Mouse (Mus musculus): ENCODE measurements at regions not wholly inside any gene's neighbourhood (a gene's known extent, or its start where the extent isn't known, plus 50 kb on each side); places are given as distances from the start of the nearest gene placed in this dataset.

GRCm38 (mm10) chr5:4326309-4327014 is 134.3 kb downstream of the Mterf1b start:
- TF ChIP-seq GATA4 (IDR thresholded peaks at IDR 0.05; ENCODE audit: insufficient replicate concordance, low read length): peak; percentile 55; the same call in 1 of the 2 replicates

GRCm38 (mm10) chr5:4335683-4336082 is 143.5 kb downstream of the Mterf1b start:
- no peak for TF ChIP-seq GATA4 (IDR thresholded peaks at IDR 0.05; ENCODE audit: insufficient replicate concordance, low read length)

- no peak for TF ChIP-seq GATA4 (IDR thresholded peaks at IDR 0.05; ENCODE audit: insufficient replicate concordance, low read length)
Observed at GRCm38 (mm10) chr5:4341956-4342355, 149.8 kb downstream of the Mterf1b start.

GRCm38 (mm10) chr5:4344458-4344857 is 152.3 kb downstream of the Mterf1b start:
- no peak for TF ChIP-seq GATA4 (IDR thresholded peaks at IDR 0.05; ENCODE audit: insufficient replicate concordance, low read length)

- no peak for TF ChIP-seq GATA4 (IDR thresholded peaks at IDR 0.05; ENCODE audit: insufficient replicate concordance, low read length)
Observed at GRCm38 (mm10) chr5:4348334-4348733, 156.2 kb downstream of the Mterf1b start.

- no peak for TF ChIP-seq GATA4 (IDR thresholded peaks at IDR 0.05; ENCODE audit: insufficient replicate concordance, low read length)
Observed at GRCm38 (mm10) chr5:4349943-4350342, 157.8 kb downstream of the Mterf1b start.

GRCm38 (mm10) chr5:4355609-4356224 is 163.6 kb downstream of the Mterf1b start:
- no peak for TF ChIP-seq GATA4 (IDR thresholded peaks at IDR 0.05; ENCODE audit: insufficient replicate concordance, low read length)

- no peak for TF ChIP-seq GATA4 (IDR thresholded peaks at IDR 0.05; ENCODE audit: insufficient replicate concordance, low read length)
Observed at GRCm38 (mm10) chr5:4391083-4391482, 198.9 kb downstream of the Mterf1b start.

GRCm38 (mm10) chr5:4398087-4398486 is 205.9 kb downstream of the Mterf1b start:
- no peak for TF ChIP-seq GATA4 (IDR thresholded peaks at IDR 0.05; ENCODE audit: insufficient replicate concordance, low read length)

GRCm38 (mm10) chr5:4417761-4418160 is 225.6 kb downstream of the Mterf1b start:
- no peak for TF ChIP-seq GATA4 (IDR thresholded peaks at IDR 0.05; ENCODE audit: insufficient replicate concordance, low read length)

Data from liver, adult (tissue).